Mouse (Mus musculus): ENCODE measurements around the gene Nek1.

- TF ChIP-seq CTCF (conservative IDR thresholded peaks at IDR 0.05; ENCODE audit: low read length) (no peak), POU5F1 (IDR thresholded peaks at IDR 0.05; ENCODE audit: borderline replicate concordance, low read length) (no peak), NANOG (IDR thresholded peaks at IDR 0.05; ENCODE audit: borderline replicate concordance, low read length) (no peak)
Observed at GRCm38 (mm10) chr8:60963931-60964330, 29.1 kb upstream of the Nek1 start.

Measured in E14TG2a.4 (cell line).